Mouse (Mus musculus): ENCODE measurements around the gene Lingo1. TPM values are rescaled to one million over a fixed set of nuclear protein-coding genes. Genes with fewer than 3 reads are reported as not detected.

The Lingo1 gene
- total and polyA plus RNA-seq, 3 experiments: 0.11 TPM; not detected in 2

DNA sequence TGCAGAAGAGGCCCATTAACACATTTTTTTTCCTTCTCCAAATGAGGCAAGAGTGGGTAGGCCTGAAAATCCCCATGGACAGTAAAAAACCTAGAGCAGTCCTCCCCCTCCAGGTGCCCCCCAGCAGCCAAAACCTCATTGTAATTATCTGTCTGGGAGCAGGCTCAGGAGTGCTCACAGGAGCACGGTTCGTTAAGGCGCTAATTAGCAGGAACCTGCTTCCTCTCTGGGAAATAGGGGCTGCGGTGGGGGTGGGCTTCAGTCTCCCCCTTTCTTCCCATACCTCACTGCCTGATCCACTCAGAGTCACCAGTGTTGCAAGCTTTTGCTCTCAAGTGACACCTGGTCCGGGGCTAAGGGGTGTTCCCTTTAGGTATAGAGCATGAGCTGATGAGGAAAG lies 41.1 kb downstream of the Lingo1 start:
- no peaks in the 10 kb centered on the region for H3K9me3 ChIP-seq (replicated peaks)
- DNase-seq (ENCODE audit: low spot score) (no peak), ATAC-seq (ENCODE audit: extremely low read depth, insufficient number of reproducible peaks, low FRiP score, poor library complexity, severe bottlenecking) (no peak)
- peaks cover 14% of the 10 kb centered on the region; the same call in 1 of the 2 replicates for H3K27me3 ChIP-seq (ENCODE audit: insufficient read depth, low read length)
- no peak overlapping the region for H3K4me3 ChIP-seq (ENCODE audit: low read depth, low read length)
- no peaks in the 10 kb centered on the region for H3K4me1 ChIP-seq (ENCODE audit: insufficient read depth, low read depth, low read length)
- TF ChIP-seq POLR2AphosphoS5 (IDR thresholded peaks at IDR 0.05; ENCODE audit: insufficient replicate concordance, low read depth, low read length): no peak
- TF ChIP-seq TAL1 (conservative IDR thresholded peaks at IDR 0.05; ENCODE audit: low read depth, low read length): no peak
- no peak for TF ChIP-seq GATA2 (IDR thresholded peaks at IDR 0.05; ENCODE audit: borderline replicate concordance, low read depth, low read length)
- TF ChIP-seq CTCF (IDR thresholded peaks at IDR 0.05; ENCODE audit: low read depth, low read length): no peak
- TF ChIP-seq GATA1 (IDR thresholded peaks at IDR 0.05; ENCODE audit: borderline replicate concordance, low read length): no peak
- H3K36me3 ChIP-seq (replicated peaks): no peaks in the 10 kb centered on the region

DNA sequence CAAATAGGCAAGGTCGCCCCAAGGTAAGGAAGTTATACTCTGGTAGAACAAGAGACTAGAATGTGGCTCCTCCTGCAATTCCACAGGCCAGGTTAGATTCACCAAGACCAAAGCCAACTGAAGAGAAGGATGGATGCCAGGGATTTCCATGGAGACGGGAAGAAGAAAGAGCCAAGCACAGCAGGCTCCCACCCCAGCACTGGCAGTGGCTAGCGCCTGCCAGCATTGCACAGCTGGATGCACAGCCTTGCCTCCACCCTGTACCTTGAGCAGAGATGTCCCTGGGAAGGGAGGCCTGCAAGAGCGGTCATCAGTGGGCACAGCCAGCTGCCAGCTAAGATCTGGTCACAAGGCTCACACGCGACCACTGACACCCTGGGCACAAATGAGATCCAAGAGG lies 42.9 kb downstream of the Lingo1 start:
- Histone ChIP-seq H3K4me3 (ENCODE audit: low read depth, low read length) (no peak overlapping the region), H3K9me3 (replicated peaks) (no peaks in the 10 kb centered on the region), H3K36me3 (replicated peaks) (no peaks in the 10 kb centered on the region), H3K4me1 (ENCODE audit: insufficient read depth, low read depth, low read length) (no peaks in the 10 kb centered on the region), H3K27me3 (ENCODE audit: insufficient read depth, low read length) (peaks cover 12% of the 10 kb centered on the region; the same call in 1 of the 2 replicates)
- TF ChIP-seq CTCF (IDR thresholded peaks at IDR 0.05; ENCODE audit: low read depth, low read length) (no peak), POLR2AphosphoS5 (IDR thresholded peaks at IDR 0.05; ENCODE audit: insufficient replicate concordance, low read depth, low read length) (no peak), TAL1 (conservative IDR thresholded peaks at IDR 0.05; ENCODE audit: low read depth, low read length) (no peak), GATA2 (IDR thresholded peaks at IDR 0.05; ENCODE audit: borderline replicate concordance, low read depth, low read length) (no peak), GATA1 (IDR thresholded peaks at IDR 0.05; ENCODE audit: borderline replicate concordance, low read length) (no peak)
- ATAC-seq (ENCODE audit: extremely low read depth, insufficient number of reproducible peaks, low FRiP score, poor library complexity, severe bottlenecking): no peak
- no peak for DNase-seq (ENCODE audit: low spot score)

DNA sequence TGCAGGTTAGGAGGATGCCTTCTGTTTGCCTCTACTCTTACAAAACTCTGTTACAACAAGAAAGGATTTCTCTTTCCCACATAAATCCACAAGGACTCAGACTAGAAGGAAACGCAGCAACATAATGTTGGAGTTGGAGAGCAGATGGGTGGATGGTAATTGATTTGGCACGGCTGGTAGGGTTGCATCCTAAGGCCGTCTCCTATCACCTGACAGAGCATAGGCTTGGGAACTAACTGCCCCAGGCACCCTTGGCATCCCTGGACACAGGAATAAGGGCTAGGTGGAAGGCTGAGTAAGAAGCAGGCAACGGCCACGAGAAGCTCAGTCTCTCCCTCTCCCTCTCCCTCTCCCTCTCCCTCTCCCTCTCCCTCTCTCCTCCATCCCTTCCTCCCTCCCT lies 48.2 kb downstream of the Lingo1 start:
- H3K4me3 ChIP-seq (ENCODE audit: low read depth, low read length): no peak overlapping the region

DNA sequence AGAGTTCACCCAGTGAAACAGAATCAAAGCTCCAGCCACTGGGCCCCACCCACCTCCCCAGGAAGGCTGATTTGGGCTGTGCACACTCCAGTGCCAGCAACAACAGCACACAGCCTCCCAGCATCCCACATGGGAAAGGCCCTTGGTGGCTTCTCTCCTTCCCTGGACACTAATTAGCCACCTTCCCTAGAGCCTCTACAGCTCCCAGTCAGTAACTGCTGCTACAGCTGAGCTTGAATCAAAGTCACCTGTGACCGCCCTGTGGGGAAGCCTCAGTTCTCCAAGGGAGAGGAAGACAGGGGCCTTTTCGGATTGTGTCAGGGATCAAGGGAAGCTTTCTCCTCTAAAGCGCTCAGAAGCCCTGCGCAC lies 49.4 kb downstream of the Lingo1 start:
- TF ChIP-seq POLR2AphosphoS5 (IDR thresholded peaks at IDR 0.05; ENCODE audit: insufficient replicate concordance, low read depth, low read length): no peak
- no peak for TF ChIP-seq GATA2 (IDR thresholded peaks at IDR 0.05; ENCODE audit: borderline replicate concordance, low read depth, low read length)
- TF ChIP-seq GATA1 (IDR thresholded peaks at IDR 0.05; ENCODE audit: borderline replicate concordance, low read length): no peak
- no peak for TF ChIP-seq TAL1 (conservative IDR thresholded peaks at IDR 0.05; ENCODE audit: low read depth, low read length)
- TF ChIP-seq CTCF (IDR thresholded peaks at IDR 0.05; ENCODE audit: low read depth, low read length): no peak
- Histone ChIP-seq H3K4me3 (ENCODE audit: low read depth, low read length) (no peak overlapping the region), H3K27me3 (ENCODE audit: insufficient read depth, low read length) (no peaks in the 10 kb centered on the region)

More for the DNA sequence above, 48.2 kb downstream of the Lingo1 start:
- no peak for TF ChIP-seq GATA1 (IDR thresholded peaks at IDR 0.05; ENCODE audit: borderline replicate concordance, low read length)
- TF ChIP-seq POLR2AphosphoS5 (IDR thresholded peaks at IDR 0.05; ENCODE audit: insufficient replicate concordance, low read depth, low read length): no peak
- TF ChIP-seq TAL1 (conservative IDR thresholded peaks at IDR 0.05; ENCODE audit: low read depth, low read length): no peak
- TF ChIP-seq GATA2 (IDR thresholded peaks at IDR 0.05; ENCODE audit: borderline replicate concordance, low read depth, low read length): no peak
- no peak for TF ChIP-seq CTCF (IDR thresholded peaks at IDR 0.05; ENCODE audit: low read depth, low read length)
- DNase-seq (ENCODE audit: low spot score) (no peak), ATAC-seq (ENCODE audit: extremely low read depth, insufficient number of reproducible peaks, low FRiP score, poor library complexity, severe bottlenecking) (no peak)
- Histone ChIP-seq H3K36me3 (replicated peaks) (no peaks in the 10 kb centered on the region), H3K9me3 (replicated peaks) (no peaks in the 10 kb centered on the region), H3K4me1 (ENCODE audit: insufficient read depth, low read depth, low read length) (no peaks in the 10 kb centered on the region), H3K27me3 (ENCODE audit: insufficient read depth, low read length) (no peaks in the 10 kb centered on the region)

DNA sequence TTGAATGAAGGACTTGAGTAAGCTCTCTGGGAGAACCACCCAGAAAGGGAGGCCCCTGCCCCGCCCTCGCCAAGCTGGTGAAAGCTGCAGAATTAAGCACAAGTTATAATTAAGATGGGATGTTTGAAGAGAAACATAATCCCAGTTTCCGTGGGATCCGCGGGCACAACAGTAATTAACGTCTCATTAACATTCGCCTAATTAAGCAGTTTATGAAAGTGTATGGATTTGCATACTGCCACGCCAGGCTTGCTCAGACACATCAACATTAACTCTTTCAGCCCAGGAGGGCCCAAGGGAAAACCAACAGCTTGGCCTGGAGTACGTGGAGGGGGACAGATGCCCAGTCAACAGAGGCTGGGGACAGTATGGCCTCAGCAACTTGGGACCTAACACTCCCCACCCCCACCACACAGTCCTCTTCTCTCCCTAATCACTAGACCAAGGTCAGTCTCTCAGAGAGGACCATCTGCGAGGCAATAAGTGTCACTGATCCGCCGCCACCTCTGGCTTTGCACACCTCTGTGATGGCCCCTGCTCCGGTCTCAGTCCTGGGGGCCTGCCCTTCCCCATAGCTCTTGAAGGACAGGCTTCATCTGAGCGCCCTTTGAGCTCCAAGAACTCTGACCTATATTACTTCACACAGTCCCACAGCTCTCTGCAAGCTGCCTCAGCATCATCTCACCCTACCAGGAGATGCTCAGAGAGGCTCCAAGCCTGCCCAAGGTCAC lies 49.9 kb downstream of the Lingo1 start:
- TF ChIP-seq GATA2 (IDR thresholded peaks at IDR 0.05; ENCODE audit: borderline replicate concordance, low read depth, low read length) (no peak), CTCF (IDR thresholded peaks at IDR 0.05; ENCODE audit: low read depth, low read length) (no peak), POLR2AphosphoS5 (IDR thresholded peaks at IDR 0.05; ENCODE audit: insufficient replicate concordance, low read depth, low read length) (no peak), TAL1 (conservative IDR thresholded peaks at IDR 0.05; ENCODE audit: low read depth, low read length) (no peak), GATA1 (IDR thresholded peaks at IDR 0.05; ENCODE audit: borderline replicate concordance, low read length) (no peak)
- H3K4me1 ChIP-seq (ENCODE audit: insufficient read depth, low read depth, low read length): no peaks in the 10 kb centered on the region
- no peaks in the 10 kb centered on the region for H3K9me3 ChIP-seq (replicated peaks)
- ATAC-seq (ENCODE audit: extremely low read depth, insufficient number of reproducible peaks, low FRiP score, poor library complexity, severe bottlenecking) (no peak), DNase-seq (ENCODE audit: low spot score) (no peak)
- H3K27me3 ChIP-seq (ENCODE audit: insufficient read depth, low read length): no peaks in the 10 kb centered on the region
- H3K36me3 ChIP-seq (replicated peaks): no peaks in the 10 kb centered on the region
- no peak overlapping the region for H3K4me3 ChIP-seq (ENCODE audit: low read depth, low read length)

More for the DNA sequence above, 49.4 kb downstream of the Lingo1 start:
- Histone ChIP-seq H3K9me3 (replicated peaks) (no peaks in the 10 kb centered on the region), H3K36me3 (replicated peaks) (no peaks in the 10 kb centered on the region), H3K4me1 (ENCODE audit: insufficient read depth, low read depth, low read length) (no peaks in the 10 kb centered on the region)
- DNase-seq (ENCODE audit: low spot score) (no peak), ATAC-seq (ENCODE audit: extremely low read depth, insufficient number of reproducible peaks, low FRiP score, poor library complexity, severe bottlenecking) (no peak)

DNA sequence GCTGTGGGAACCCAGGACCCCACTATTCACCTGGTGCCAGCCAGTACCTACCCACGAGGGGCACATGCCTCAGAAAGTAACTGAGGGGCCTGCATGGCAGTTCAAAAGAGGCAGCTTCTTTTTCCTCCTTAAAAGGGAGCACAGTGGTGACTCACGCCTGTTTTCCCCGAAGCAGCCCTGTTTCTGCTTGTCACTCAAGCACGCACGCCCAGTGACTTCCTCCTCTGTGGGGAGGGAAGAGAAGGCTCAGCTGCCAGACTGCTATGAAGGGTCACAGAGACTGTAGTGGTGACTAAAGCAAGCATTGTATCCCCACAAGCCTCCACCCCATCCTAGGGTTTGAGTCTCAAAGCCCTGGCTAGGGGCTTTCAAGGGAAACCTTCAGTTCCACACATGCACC lies 51.9 kb downstream of the Lingo1 start:
- Histone ChIP-seq H3K4me1 (ENCODE audit: insufficient read depth, low read depth, low read length) (no peaks in the 10 kb centered on the region), H3K27me3 (ENCODE audit: insufficient read depth, low read length) (no peaks in the 10 kb centered on the region), H3K9me3 (replicated peaks) (no peaks in the 10 kb centered on the region), H3K36me3 (replicated peaks) (no peaks in the 10 kb centered on the region), H3K4me3 (ENCODE audit: low read depth, low read length) (no peak overlapping the region)
- no peak for ATAC-seq (ENCODE audit: extremely low read depth, insufficient number of reproducible peaks, low FRiP score, poor library complexity, severe bottlenecking)
- DNase-seq (ENCODE audit: low spot score): no peak
- TF ChIP-seq GATA1 (IDR thresholded peaks at IDR 0.05; ENCODE audit: borderline replicate concordance, low read length): no peak
- no peak for TF ChIP-seq GATA2 (IDR thresholded peaks at IDR 0.05; ENCODE audit: borderline replicate concordance, low read depth, low read length)
- TF ChIP-seq POLR2AphosphoS5 (IDR thresholded peaks at IDR 0.05; ENCODE audit: insufficient replicate concordance, low read depth, low read length): no peak
- no peak for TF ChIP-seq TAL1 (conservative IDR thresholded peaks at IDR 0.05; ENCODE audit: low read depth, low read length)
- no peak for TF ChIP-seq CTCF (IDR thresholded peaks at IDR 0.05; ENCODE audit: low read depth, low read length)

All from G1E (cell line).